Mouse (Mus musculus): ENCODE data around the gene Zfp68. TPM values are rescaled to one million over a fixed set of nuclear protein-coding genes. Genes with fewer than 3 reads are reported as not detected.
"Not testable (repeated sequence)": the region's sequence is repeated elsewhere in the genome, so short reads cannot be mapped to it uniquely, and the experiment has no call there.

Gene Zfp68
- polyA plus RNA-seq, 1 experiment from 2014 or later, result 78.0 TPM

- H3K4me1 ChIP-seq (replicated peaks), result peaks cover 32% of the 10 kb centered on the region
- 0 out of 2 replicates have a peak overlapping the region, but pooled peaks have one; percentile 20 for H3K27ac ChIP-seq (replicated peaks)
- ATAC-seq (ENCODE audit: low read depth), result no peak
- no peaks in the 10 kb centered on the region for H3K27me3 ChIP-seq
- H3K9ac ChIP-seq, result no peak overlapping the region
- H3K4me3 ChIP-seq, result no peak overlapping the region
- peaks cover 26% of the 10 kb centered on the region for H3K36me3 ChIP-seq
- WGBS, result 71% methylated on average over 5 of the region's 5 CpGs
- H3K4me2 ChIP-seq, result no peak overlapping the region
- peaks cover 14% of the 10 kb centered on the region for H3K9me3 ChIP-seq
Measured at GRCm38 (mm10) chr5:138620836-138621235, 1.3 kb upstream of the Zfp68 start.

DNA sequence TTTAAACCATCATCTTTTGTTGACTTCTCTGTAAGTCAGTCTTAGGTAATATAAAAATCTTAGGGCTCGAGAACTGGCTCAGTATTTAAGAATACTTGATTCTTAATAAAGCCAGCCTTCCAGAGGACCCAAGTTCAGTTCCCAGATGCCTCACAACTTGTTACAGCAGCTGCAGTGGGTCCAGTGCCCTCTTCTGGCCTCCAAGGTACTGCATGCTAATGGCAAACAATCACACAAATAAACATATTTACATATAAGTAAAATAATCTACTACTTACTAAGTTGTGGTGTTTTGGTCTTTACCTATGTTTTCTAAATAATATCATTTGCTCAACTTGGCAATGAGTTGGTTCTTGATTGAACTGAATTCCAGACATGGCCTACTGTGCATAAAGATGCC is 1.2 kb downstream of the Zfp68 start:
- no peak for ATAC-seq (ENCODE audit: low read depth)
- WGBS, result 96% methylated on average over 1 of the region's 1 CpGs
- no peak overlapping the region for H3K9ac ChIP-seq

DNA sequence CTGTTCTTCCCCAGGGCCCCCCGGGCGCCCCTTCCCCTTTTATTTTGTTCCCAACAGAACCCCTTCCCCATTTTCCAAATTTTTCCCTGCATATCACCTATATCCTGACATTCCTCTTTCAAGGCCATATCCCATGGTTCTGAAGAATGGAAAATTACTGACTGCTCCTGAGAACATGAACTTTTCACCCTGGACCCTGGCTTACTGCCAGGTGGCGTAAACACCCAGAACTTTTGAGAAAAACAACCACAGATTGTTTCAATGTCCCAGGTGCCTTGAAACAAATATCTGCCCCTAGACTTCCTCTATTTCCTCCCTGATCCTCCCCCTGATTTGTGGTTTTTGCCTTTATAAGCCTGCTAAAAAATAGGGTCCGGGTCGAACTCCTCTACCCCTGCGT is 32.2 kb downstream of the Zfp68 start:
- Histone ChIP-seq H3K27ac (replicated peaks) (no peak overlapping the region), H3K4me3 (no peak overlapping the region), H3K36me3 (no peaks in the 10 kb centered on the region), H3K9me3 (peaks cover 15% of the 10 kb centered on the region), H3K4me1 (replicated peaks) (no peaks in the 10 kb centered on the region), H3K9ac (no peak overlapping the region), H3K4me2 (no peak overlapping the region), H3K27me3 (no peaks in the 10 kb centered on the region)
- no peak for ATAC-seq (ENCODE audit: low read depth)
- WGBS, result 92% methylated on average over 6 of the region's 6 CpGs

More for the DNA sequence above, 1.2 kb downstream of the Zfp68 start:
- peak overlapping the region; percentile 89 for H3K4me3 ChIP-seq
- peaks cover 15% of the 10 kb centered on the region for H3K4me1 ChIP-seq (replicated peaks)
- H3K27ac ChIP-seq (replicated peaks), result no peak overlapping the region
- H3K4me2 ChIP-seq, result peak overlapping the region; percentile 56
- no peaks in the 10 kb centered on the region for H3K27me3 ChIP-seq
- peaks cover 51% of the 10 kb centered on the region for H3K36me3 ChIP-seq
- peaks cover 38% of the 10 kb centered on the region for H3K9me3 ChIP-seq

- Histone ChIP-seq H3K27ac (replicated peaks) (no peak overlapping the region), H3K4me1 (replicated peaks) (no peaks in the 10 kb centered on the region), H3K9me3 (no peaks in the 10 kb centered on the region), H3K36me3 (no peaks in the 10 kb centered on the region), H3K9ac (no peak overlapping the region), H3K4me3 (no peak overlapping the region), H3K27me3 (no peaks in the 10 kb centered on the region), H3K4me2 (no peak overlapping the region)
- 54% methylated on average over 4 of the region's 4 CpGs for WGBS
- ATAC-seq (ENCODE audit: low read depth), result no peak
Measured at GRCm38 (mm10) chr5:138571623-138572022, 47.9 kb downstream of the Zfp68 start.

DNA sequence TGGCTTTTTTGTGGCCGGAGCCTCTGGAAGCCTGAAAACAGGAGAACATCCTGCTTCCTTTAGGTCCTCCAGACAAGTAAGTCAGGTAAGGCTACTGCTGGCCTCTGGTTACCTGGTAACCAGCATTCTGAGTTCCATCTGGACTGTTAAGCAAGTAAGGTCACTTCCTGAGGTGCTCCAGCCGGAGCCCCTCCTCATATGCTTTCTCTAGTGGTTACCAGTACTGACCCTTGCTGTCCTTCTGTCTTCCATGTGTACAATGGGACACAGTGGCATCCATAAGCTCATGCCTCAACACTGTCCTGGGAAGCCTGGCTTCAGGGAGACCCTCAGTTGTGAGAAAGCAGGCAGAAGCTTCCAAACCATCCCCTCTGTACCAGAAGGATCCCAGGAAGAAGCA is 54.9 kb downstream of the Zfp68 start, which contains the start of gene 1700123K08Rik:
1700123K08Rik (minus strand) TSS at position 101 of the 400 bp plus-strand sequence.
- not testable (repeated sequence) for H3K4me3 ChIP-seq, H3K9ac ChIP-seq

More for the DNA sequence above, 54.9 kb downstream of the Zfp68 start, which contains the start of gene 1700123K08Rik:
- H3K4me2 ChIP-seq; H3K4me1 ChIP-seq (replicated peaks); H3K27ac ChIP-seq (replicated peaks); H3K27me3 ChIP-seq; ATAC-seq (ENCODE audit: low read depth); H3K36me3 ChIP-seq; H3K9me3 ChIP-seq: not testable (repeated sequence)
- WGBS, result 86% methylated on average over 2 of the region's 2 CpGs

Small RNAs within 50 kb of the gene (microRNA-seq; reads per million reads assigned to microRNA genes)
- not detected for gene Gm24082

Other genes starting within 250 kb of the Zfp68 start
- 67.0 and 68.6 TPM in 2 replicates for gene Zfp157, start 178.3 kb downstream of the Zfp68 start, polyA plus RNA-seq (2015; fragmentation: Nextera tagmentation; extraction: Ambion mirVana)
- not detected in 2 replicates for gene 1700123K08Rik, start 55.0 kb downstream of the Zfp68 start, polyA plus RNA-seq (2015; fragmentation: Nextera tagmentation; extraction: Ambion mirVana)
- 18.8 and 22.6 TPM in 2 replicates for gene A430033K04Rik, start 3.1 kb upstream of the Zfp68 start, polyA plus RNA-seq (2015; fragmentation: Nextera tagmentation; extraction: Ambion mirVana)
- gene Fam20c, start 134.8 kb upstream of the Zfp68 start, polyA plus RNA-seq (2015; fragmentation: Nextera tagmentation; extraction: Ambion mirVana), result 50.3 and 51.3 TPM in 2 replicates
- gene Gm5294, start 200.3 kb upstream of the Zfp68 start, polyA plus RNA-seq (2015; fragmentation: Nextera tagmentation; extraction: Ambion mirVana), result not detected in 2 replicates

All from neural tube, embryonic 13.5 days (tissue).